Mouse (Mus musculus): ENCODE results near the gene St6galnac5. TPM values are rescaled to one million over a fixed set of nuclear protein-coding genes. Genes with fewer than 3 reads are reported as not detected.

The St6galnac5 gene
- polyA plus RNA-seq (2012; rRNA removed; ENCODE audit: low replicate concordance): 5.7 and 7.5 TPM in 2 replicates

DNA sequence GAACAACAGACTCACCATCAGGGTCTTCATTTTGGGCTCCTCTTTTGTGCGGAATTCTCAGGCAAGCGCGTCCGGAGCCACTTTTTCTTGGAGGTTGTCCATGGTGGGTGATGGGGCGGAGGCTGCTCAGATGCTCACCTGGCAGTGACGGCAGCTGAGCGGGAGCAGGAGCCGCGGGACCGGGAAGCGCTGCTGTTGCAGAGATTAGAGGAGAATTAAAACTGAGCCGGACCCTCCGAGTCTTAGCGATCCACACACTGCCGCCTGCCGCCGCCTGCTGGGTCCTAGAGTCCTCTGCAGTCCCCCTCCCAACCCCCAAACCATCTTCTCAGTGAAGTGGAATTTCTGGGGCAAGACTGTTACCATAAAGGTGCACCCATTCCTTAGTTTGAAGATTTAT lies at the start of gene St6galnac5:
Gene St6galnac5 (minus strand): TSS at position 259 of the 400 bp plus-strand sequence.

